Mouse (Mus musculus): Measurements from ENCODE around the gene P3h3. TPM values are rescaled to one million over a fixed set of nuclear protein-coding genes. Genes with fewer than 3 reads are reported as not detected.
"Not testable (repeated sequence)": the region's sequence is repeated elsewhere in the genome, so short reads cannot be mapped to it uniquely, and the experiment has no call there.

P3h3 gene
- polyA plus RNA-seq, 1 experiment, result 76.7 TPM

- TF ChIP-seq CTCF (IDR thresholded peaks at IDR 0.05; ENCODE audit: borderline replicate concordance, insufficient read depth, low read length) (no peak), POLR2A (IDR thresholded peaks at IDR 0.05; ENCODE audit: low read depth, low read length) (peak; percentile 26; the same call in 1 of the 2 replicates)
- no peak overlapping the region for H3K4me3 ChIP-seq (ENCODE audit: insufficient read depth, low read length)
- H3K27ac ChIP-seq (ENCODE audit: insufficient read depth, low read length), result no peak overlapping the region
- H3K4me1 ChIP-seq (ENCODE audit: control insufficient read depth, insufficient read depth, low read length), result peaks cover 8% of the 10 kb centered on the region
These were observed 46.2 kb downstream of the P3h3 start for GRCm38 (mm10) chr6:124811403-124811665.

- not testable (repeated sequence) for H3K4me1 ChIP-seq (ENCODE audit: control insufficient read depth, insufficient read depth, low read length); H3K4me3 ChIP-seq (ENCODE audit: insufficient read depth, low read length); H3K27ac ChIP-seq (ENCODE audit: insufficient read depth, low read length)
These were observed 46.8 kb downstream of the P3h3 start for GRCm38 (mm10) chr6:124810566-124811402.

- TF ChIP-seq CTCF (IDR thresholded peaks at IDR 0.05; ENCODE audit: borderline replicate concordance, insufficient read depth, low read length), result no peak
- peak; percentile 55; the same call in 1 of the 2 replicates for TF ChIP-seq POLR2A (IDR thresholded peaks at IDR 0.05; ENCODE audit: low read depth, low read length)
- H3K4me1 ChIP-seq (ENCODE audit: control insufficient read depth, insufficient read depth, low read length), result peaks cover 8% of the 10 kb centered on the region
- peak overlapping the region; percentile 76 for H3K4me3 ChIP-seq (ENCODE audit: insufficient read depth, low read length)
- peak overlapping the region; percentile 16; the same call in 1 of the 2 replicates for H3K27ac ChIP-seq (ENCODE audit: insufficient read depth, low read length)
These were observed 47.6 kb downstream of the P3h3 start for GRCm38 (mm10) chr6:124809775-124810538.

GRCm38 (mm10) chr6:124809052-124809774, 48.3 kb downstream of the P3h3 start:
- peak overlapping the region; percentile 91 for H3K27ac ChIP-seq (ENCODE audit: insufficient read depth, low read length)
- TF ChIP-seq POLR2A (IDR thresholded peaks at IDR 0.05; ENCODE audit: low read depth, low read length) (peak; percentile 65; the same call in 1 of the 2 replicates), CTCF (IDR thresholded peaks at IDR 0.05; ENCODE audit: borderline replicate concordance, insufficient read depth, low read length) (peak; percentile 58)
- H3K4me3 ChIP-seq (ENCODE audit: insufficient read depth, low read length), result peak overlapping the region; percentile 76
- peaks cover 8% of the 10 kb centered on the region for H3K4me1 ChIP-seq (ENCODE audit: control insufficient read depth, insufficient read depth, low read length)

GRCm38 (mm10) chr6:124808358-124809012, 49.1 kb downstream of the P3h3 start, which contains the start of gene Spsb2:
Spsb2 (plus strand) TSS chr6:124808661.
- H3K27ac ChIP-seq (ENCODE audit: insufficient read depth, low read length), result peak within 1 kb of the TSS; percentile 94
- no peak for TF ChIP-seq CTCF (IDR thresholded peaks at IDR 0.05; ENCODE audit: borderline replicate concordance, insufficient read depth, low read length)
- peak; percentile 63 for TF ChIP-seq POLR2A (IDR thresholded peaks at IDR 0.05; ENCODE audit: low read depth, low read length)
- peak within 1 kb of the TSS; percentile 76 for H3K4me3 ChIP-seq (ENCODE audit: insufficient read depth, low read length)
- peaks cover 8% of the 10 kb centered on the region for H3K4me1 ChIP-seq (ENCODE audit: control insufficient read depth, insufficient read depth, low read length)

GRCm38 (mm10) chr6:124807986-124808357, 49.6 kb downstream of the P3h3 start:
- peak overlapping the region; percentile 94 for H3K27ac ChIP-seq (ENCODE audit: insufficient read depth, low read length)
- H3K4me1 ChIP-seq (ENCODE audit: control insufficient read depth, insufficient read depth, low read length), result peaks cover 8% of the 10 kb centered on the region
- TF ChIP-seq CTCF (IDR thresholded peaks at IDR 0.05; ENCODE audit: borderline replicate concordance, insufficient read depth, low read length) (no peak), POLR2A (IDR thresholded peaks at IDR 0.05; ENCODE audit: low read depth, low read length) (no peak)
- H3K4me3 ChIP-seq (ENCODE audit: insufficient read depth, low read length), result no peak overlapping the region

GRCm38 (mm10) chr6:124807366-124807765, 50.2 kb downstream of the P3h3 start:
- Histone ChIP-seq H3K4me3 (ENCODE audit: insufficient read depth, low read length) (no peak overlapping the region), H3K4me1 (ENCODE audit: control insufficient read depth, insufficient read depth, low read length) (peaks cover 10% of the 10 kb centered on the region), H3K27ac (ENCODE audit: insufficient read depth, low read length) (peak overlapping the region; percentile 94)
- TF ChIP-seq POLR2A (IDR thresholded peaks at IDR 0.05; ENCODE audit: low read depth, low read length) (no peak), CTCF (IDR thresholded peaks at IDR 0.05; ENCODE audit: borderline replicate concordance, insufficient read depth, low read length) (no peak)

GRCm38 (mm10) chr6:124806446-124807140, 51.0 kb downstream of the P3h3 start:
- Histone ChIP-seq H3K4me3 (ENCODE audit: insufficient read depth, low read length) (peak overlapping the region; percentile 3; the same call in 1 of the 2 replicates), H3K27ac (ENCODE audit: insufficient read depth, low read length) (peak overlapping the region; percentile 95), H3K4me1 (ENCODE audit: control insufficient read depth, insufficient read depth, low read length) (peaks cover 11% of the 10 kb centered on the region)
- TF ChIP-seq CTCF (IDR thresholded peaks at IDR 0.05; ENCODE audit: borderline replicate concordance, insufficient read depth, low read length), result no peak

Data from embryonic fibroblast, embryonic 13.5 days (primary cell).